Mouse (Mus musculus) spleen, adult 2 months (tissue): ENCODE results near the gene E2f3. TPM values are rescaled to one million over a fixed set of nuclear protein-coding genes. Genes with fewer than 3 reads are reported as not detected.

ENCODE experiments used
- DNase-seq, 2 experiments: peaks; one replicate each; pipeline versions ENCODE4 v3.0.0 to v3.0.0-alpha.2; 2012 to 2021; ENCODE audit warnings: low spot score in 2 of 2, low read depth in 1 of 2
- H3K27ac ChIP-seq: fragments of 200-500 bp; 2 replicates; pipeline ENCODE4 v1.5.1; 2012; ENCODE audit warnings: low read length, inconsistent platforms; ENCODE audit not compliant: insufficient read depth
- H3K27me3 ChIP-seq: fragments of 200-500 bp; 2 replicates; pipeline ENCODE4 v1.6.1; 2012; ENCODE audit warnings: mild to moderate bottlenecking, moderate library complexity, low read length, inconsistent platforms; ENCODE audit not compliant: control insufficient read depth, insufficient read depth
- H3K36me3 ChIP-seq: fragments of 200-500 bp; 2 replicates; pipeline ENCODE4 v1.6.1; 2012; ENCODE audit warnings: mild to moderate bottlenecking, low read length, inconsistent platforms; ENCODE audit not compliant: control insufficient read depth, insufficient read depth
- H3K4me1 ChIP-seq: fragments of 200-500 bp; 2 replicates; pipeline ENCODE4 v1.6.1; 2011; ENCODE audit warnings: inconsistent platforms; ENCODE audit not compliant: control insufficient read depth, insufficient read depth, insufficient read length
- H3K4me3 ChIP-seq: fragments of 200-500 bp; 2 replicates; pipeline ENCODE4 v1.5.1; 2011; ENCODE audit warnings: mild to moderate bottlenecking, inconsistent platforms; ENCODE audit not compliant: insufficient read depth, insufficient read length; ENCODE audit errors: extremely low read depth
- CTCF ChIP-seq: fragments of 200-500 bp; IDR thresholded peaks from 2 replicates; pipeline ENCODE4 v1.5.1; 2011; ENCODE audit warnings: mild to moderate bottlenecking, inconsistent platforms; ENCODE audit not compliant: insufficient read depth, insufficient read length, insufficient replicate concordance; ENCODE audit errors: extremely low read depth
- POLR2A ChIP-seq: fragments of 200-500 bp; IDR thresholded peaks from 2 replicates; pipeline ENCODE4 v1.6.1; 2011; ENCODE audit warnings: low read depth, low read length, inconsistent platforms
- WGBS: fragments of 180-500 bp; shearing (Covaris S2); methylation state at CpG from one replicate; pipeline ENCODE4 v1.1.7; 2018; 5-methylcytosine and 5-hydroxymethylcytosine counted together
- polyA plus RNA-seq: library from polyadenylated mRNA; depleted of rRNA; stranded (reverse); fragments of >200 nt; gene quantifications from 2 replicates; pipeline ENCODE4 v1.2.3, GENCODE M21; 2012

E2f3 gene
- polyA plus RNA-seq, 1 experiment, result 2.1 TPM

GRCm38 (mm10) chr13:30001041-30001440, 15.2 kb upstream of the E2f3 start:
- Histone ChIP-seq H3K4me3 (no peak overlapping the region), H3K4me1 (peaks cover 4% of the 10 kb centered on the region; the same call in 1 of the 2 replicates), H3K27ac (no peak overlapping the region), H3K36me3 (no peaks in the 10 kb centered on the region), H3K27me3 (no peaks in the 10 kb centered on the region)
- DNase-seq, result peak in 1 of 2 experiments; percentile 42
- TF ChIP-seq CTCF, result no peak
- TF ChIP-seq POLR2A, result no peak
- WGBS, result 23% methylated on average over 5 of the region's 5 CpGs

GRCm38 (mm10) chr13:29987956-29988355, 2.1 kb upstream of the E2f3 start:
- H3K27me3 ChIP-seq, result no peaks in the 10 kb centered on the region
- no peak for DNase-seq
- TF ChIP-seq CTCF (no peak), POLR2A (no peak)
- H3K4me1 ChIP-seq, result peaks cover 8% of the 10 kb centered on the region
- no peak overlapping the region for H3K4me3 ChIP-seq
- H3K36me3 ChIP-seq, result no peaks in the 10 kb centered on the region
- no peak overlapping the region for H3K27ac ChIP-seq
- 97% methylated on average over 6 of the region's 6 CpGs for WGBS

GRCm38 (mm10) chr13:29986756-29987120, 875 bp upstream of the E2f3 start:
- no peaks in the 10 kb centered on the region for H3K36me3 ChIP-seq
- WGBS, result 16% methylated on average over 9 of the region's 9 CpGs
- TF ChIP-seq CTCF, result no peak
- no peak for TF ChIP-seq POLR2A
- no peaks in the 10 kb centered on the region for H3K27me3 ChIP-seq
- peaks cover 8% of the 10 kb centered on the region for H3K4me1 ChIP-seq
- H3K27ac ChIP-seq, result no peak overlapping the region
- no peak for DNase-seq
- H3K4me3 ChIP-seq, result peak overlapping the region; percentile 49; the same call in 1 of the 2 replicates

- Histone ChIP-seq H3K4me3 (peak overlapping the region; percentile 84), H3K27me3 (no peaks in the 10 kb centered on the region), H3K36me3 (no peaks in the 10 kb centered on the region), H3K4me1 (peaks cover 8% of the 10 kb centered on the region), H3K27ac (peak overlapping the region; percentile 66)
- under 1% methylated on average over 51 of the region's 62 CpGs for WGBS
- peak in 1 of 2 experiments; percentile 36 for DNase-seq
- TF ChIP-seq CTCF (no peak), POLR2A (no peak)
Measured at GRCm38 (mm10) chr13:29985101-29985854, 585 bp downstream of the E2f3 start.

GRCm38 (mm10) chr13:29984286-29985100, 1.4 kb downstream of the E2f3 start:
- H3K4me1 ChIP-seq, result peaks cover 8% of the 10 kb centered on the region
- peak overlapping the region; percentile 71 for H3K27ac ChIP-seq
- DNase-seq, result peak; percentile 41 to 83
- no peaks in the 10 kb centered on the region for H3K36me3 ChIP-seq
- under 1% methylated on average over 45 of the region's 69 CpGs for WGBS
- TF ChIP-seq POLR2A (no peak), CTCF (no peak)
- peak overlapping the region; percentile 84 for H3K4me3 ChIP-seq
- no peaks in the 10 kb centered on the region for H3K27me3 ChIP-seq

- 2% methylated on average over 34 of the region's 35 CpGs for WGBS
- no peak for DNase-seq
- Histone ChIP-seq H3K4me1 (peaks cover 13% of the 10 kb centered on the region), H3K27me3 (no peaks in the 10 kb centered on the region), H3K36me3 (no peaks in the 10 kb centered on the region), H3K4me3 (peak overlapping the region; percentile 84), H3K27ac (no peak overlapping the region)
- no peak for TF ChIP-seq POLR2A
- no peak for TF ChIP-seq CTCF
Measured at GRCm38 (mm10) chr13:29983523-29984191, 2.2 kb downstream of the E2f3 start.
